Mouse (Mus musculus): ENCODE results near the gene Cybrd1. TPM values are rescaled to one million over a fixed set of nuclear protein-coding genes. Genes with fewer than 3 reads are reported as not detected.

Gene Cybrd1
- polyA plus RNA-seq, 1 experiment: 1.9 TPM

- H3K27ac ChIP-seq (ENCODE audit: control insufficient read depth, insufficient read depth, low read depth, low read length): no peak overlapping the region
- H3K4me1 ChIP-seq (ENCODE audit: control insufficient read depth, insufficient read depth, low read length): no peaks in the 10 kb centered on the region; the same call in 1 of the 2 replicates
- no peak for TF ChIP-seq POLR2A (IDR thresholded peaks at IDR 0.05; ENCODE audit: control insufficient read depth, low read depth, low read length)
- TF ChIP-seq CTCF (IDR thresholded peaks at IDR 0.05; ENCODE audit: control insufficient read depth, insufficient read depth, insufficient replicate concordance, low read depth, low read length): no peak
- H3K27me3 ChIP-seq (ENCODE audit: control insufficient read depth, insufficient read depth, low read length): no peaks in the 10 kb centered on the region
- H3K36me3 ChIP-seq (ENCODE audit: control insufficient read depth, insufficient read depth, low read length): no peaks in the 10 kb centered on the region
- H3K4me3 ChIP-seq (ENCODE audit: control insufficient read depth, low read depth, low read length): no peak overlapping the region
Measured at GRCm38 (mm10) chr2:71191391-71192194, 73.9 kb downstream of the Cybrd1 start.

GRCm38 (mm10) chr2:71192195-71192807, 74.6 kb downstream of the Cybrd1 start:
- H3K36me3 ChIP-seq (ENCODE audit: control insufficient read depth, insufficient read depth, low read length): no peaks in the 10 kb centered on the region
- no peaks in the 10 kb centered on the region for H3K27me3 ChIP-seq (ENCODE audit: control insufficient read depth, insufficient read depth, low read length)
- H3K4me1 ChIP-seq (ENCODE audit: control insufficient read depth, insufficient read depth, low read length): no peaks in the 10 kb centered on the region; the same call in 1 of the 2 replicates
- TF ChIP-seq CTCF (IDR thresholded peaks at IDR 0.05; ENCODE audit: control insufficient read depth, insufficient read depth, insufficient replicate concordance, low read depth, low read length): no peak
- no peak for TF ChIP-seq POLR2A (IDR thresholded peaks at IDR 0.05; ENCODE audit: control insufficient read depth, low read depth, low read length)
- no peak overlapping the region for H3K4me3 ChIP-seq (ENCODE audit: control insufficient read depth, low read depth, low read length)
- no peak overlapping the region for H3K27ac ChIP-seq (ENCODE audit: control insufficient read depth, insufficient read depth, low read depth, low read length)

Other genes with a start within 250 kb of the Cybrd1 start
- gene Dcaf17, start 62.6 kb upstream of the Cybrd1 start, polyA plus RNA-seq (2012; rRNA removed): 7.2 and 11.7 TPM in 2 replicates
- gene Mettl8, start 62.3 kb upstream of the Cybrd1 start, polyA plus RNA-seq (2012; rRNA removed): 2.1 and 2.6 TPM in 2 replicates
- 40.6 and 46.5 TPM in 2 replicates for gene Dync1i2, start 93.8 kb downstream of the Cybrd1 start, polyA plus RNA-seq (2012; rRNA removed)
- gene Slc25a12, start 249.8 kb downstream of the Cybrd1 start, polyA plus RNA-seq (2012; rRNA removed): 3.2 and 3.7 TPM in 2 replicates

All from testis, adult 2 months (tissue).